Comparison of ENCODE assay signal across 17 mouse cellular contexts in the genomic region with DNA sequence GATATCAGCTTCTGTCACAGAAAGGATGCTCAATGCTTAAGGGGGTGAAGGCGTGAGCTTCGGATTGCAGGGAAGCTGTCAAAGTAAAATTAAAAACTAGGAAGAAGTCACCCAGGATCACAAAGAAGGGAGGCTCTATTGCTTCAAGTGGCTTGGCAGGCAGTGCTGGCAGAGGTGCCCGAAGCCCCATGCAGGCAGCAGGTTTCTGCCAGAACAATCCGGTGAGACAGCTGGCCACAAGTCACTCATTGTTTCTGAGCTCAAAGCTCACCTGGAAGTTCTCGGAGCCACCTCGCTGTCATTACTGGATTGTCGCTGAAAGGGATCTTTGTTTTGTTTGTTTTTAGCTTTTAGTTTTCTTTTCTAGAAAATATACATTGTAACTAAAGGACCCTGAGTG. TPM values are rescaled to one million over a fixed set of nuclear protein-coding genes. Genes with fewer than 3 reads are reported as not detected.
DNase-seq lines count a peak whose midpoint lies in the region; ATAC-seq and TF ChIP-seq lines count a peak whose summit lies in the region.
"Had no signal": no experiment of that assay in that cellular context is flagged by ENCODE, and none has a peak within 500 bp of the region (broad histone marks: within the 10 kb centered on the region; RNA-seq: fewer than 3 reads in every experiment).

No protein-coding gene starts in this region.

- H3K27ac ChIP-seq in kidney, adult 2 months (ENCODE audit: insufficient read depth, low read depth, low read length) = no peak overlapping the region
- H3K27ac ChIP-seq in midbrain, embryonic 14.5 days (replicated peaks; ENCODE audit: low read depth, low read length) = no peak overlapping the region
- H3K27ac ChIP-seq: embryonic facial prominence, embryonic 15.5 days; hindbrain, embryonic 15.5 days; liver, embryonic 13.5 days; midbrain, embryonic 10.5 days had no signal

- H3K4me2 ChIP-seq in midbrain, embryonic 14.5 days (ENCODE audit: low read length) = no peak overlapping the region
- H3K4me2 ChIP-seq: embryonic facial prominence, embryonic 15.5 days; hindbrain, embryonic 15.5 days; liver, embryonic 13.5 days had no signal

- no peak overlapping the region for H3K4me3 ChIP-seq in kidney, adult 2 months (ENCODE audit: insufficient read depth, low read depth, low read length)
- no peak overlapping the region for H3K4me3 ChIP-seq in midbrain, embryonic 14.5 days (replicated peaks; ENCODE audit: low read depth, low read length)
- H3K4me3 ChIP-seq: embryonic facial prominence, embryonic 15.5 days; hindbrain, embryonic 15.5 days; liver, embryonic 13.5 days; midbrain, embryonic 10.5 days had no signal

- no peaks in the 10 kb centered on the region for H3K36me3 ChIP-seq in kidney, adult 2 months (ENCODE audit: control insufficient read depth, insufficient read depth, low read length)
- no peaks in the 10 kb centered on the region for H3K36me3 ChIP-seq in midbrain, embryonic 14.5 days (ENCODE audit: control insufficient read depth, insufficient read depth, low read length)
- H3K36me3 ChIP-seq: embryonic facial prominence, embryonic 15.5 days; hindbrain, embryonic 15.5 days; liver, embryonic 13.5 days; midbrain, embryonic 10.5 days had no signal

- TF ChIP-seq CTCF in kidney, adult 2 months (conservative IDR thresholded peaks at IDR 0.05; ENCODE audit: insufficient read depth, insufficient read length, low read depth, low read length) = no peak

- TF ChIP-seq POLR2A in kidney, adult 2 months (IDR thresholded peaks at IDR 0.05; ENCODE audit: low read depth, low read length) = no peak

- H3K9ac ChIP-seq in midbrain, embryonic 14.5 days (replicated peaks; ENCODE audit: low read length) = no peak overlapping the region
- H3K9ac ChIP-seq: embryonic facial prominence, embryonic 15.5 days; hindbrain, embryonic 15.5 days; liver, embryonic 13.5 days had no signal

- H3K27me3 ChIP-seq in kidney, adult 2 months (replicated peaks; ENCODE audit: control insufficient read depth, insufficient read depth, low read length) = no peaks in the 10 kb centered on the region
- no peaks in the 10 kb centered on the region for H3K27me3 ChIP-seq in midbrain, embryonic 14.5 days (ENCODE audit: control insufficient read depth, insufficient read depth, low read length)
- H3K27me3 ChIP-seq: CH12.LX; embryonic facial prominence, embryonic 15.5 days; hindbrain, embryonic 15.5 days; liver, embryonic 13.5 days had no signal

- H3K9me3 ChIP-seq in midbrain, embryonic 14.5 days (ENCODE audit: control insufficient read depth, low read length) = no peaks in the 10 kb centered on the region
- H3K9me3 ChIP-seq: embryonic facial prominence, embryonic 15.5 days; hindbrain, embryonic 15.5 days; liver, embryonic 13.5 days; midbrain, embryonic 10.5 days had no signal

- DNase-seq in kidney, adult 2 months = peak; percentile 65
- no peak for DNase-seq in kidney, postnatal 4 days
- peak; percentile 10 for DNase-seq in cerebellum, adult 11-12 months
- peak; percentile 57 to 60 for DNase-seq in cerebellum, postnatal 10 days
- DNase-seq in kidney, adult 9 months = peak; percentile 39
- no peak for DNase-seq in adrenal gland, adult (ENCODE audit: inconsistent age in 2 of 2, low spot score in 1 of 2)
- DNase-seq in layer of hippocampus, postnatal 10 days (ENCODE audit: low spot score in 2 of 2) = no peak
- DNase-seq in midbrain, embryonic 14.5 days = no peak
- DNase-seq: liver, embryonic 13.5 days; lung, postnatal 10 days; thymus, adult 2 months had no signal

- ATAC-seq in midbrain, embryonic 14.5 days (ENCODE audit: low FRiP score, low TSS enrichment) = no peak
- ATAC-seq: activated CD4-positive, CD25-positive, alpha-beta regulatory T cell, adult 4 months; forebrain, embryonic 14.5 days had no signal

- peaks cover 4% of the 10 kb centered on the region; the same call in 1 of the 2 replicates for H3K4me1 ChIP-seq in kidney, adult 2 months (ENCODE audit: control insufficient read depth, insufficient read depth, low read length)
- no peaks in the 10 kb centered on the region for H3K4me1 ChIP-seq in midbrain, embryonic 14.5 days (ENCODE audit: control insufficient read depth, insufficient read depth, low read length)
- H3K4me1 ChIP-seq: embryonic facial prominence, embryonic 15.5 days; hindbrain, embryonic 15.5 days; midbrain, embryonic 10.5 days had no signal

- WGBS in kidney, adult 2 months = 63% methylated on average over 7 of the region's 7 CpGs
- 86% methylated on average over 7 of the region's 7 CpGs for WGBS in midbrain, embryonic 14.5 days

RNA-seq across cellular contexts. Expression of a gene that starts 49.6 kb away (rescaled TPM):
- 16.7 and 18.3 TPM in 2 replicates for polyA plus RNA-seq in kidney, adult 2 months (2012; rRNA removed)
- 10 to 100 TPM; 22.9 to 27.5 TPM for total RNA-seq in layer of hippocampus, postnatal 10 days (2021)
- polyA plus RNA-seq in midbrain, embryonic 14.5 days (2014; fragmentation: Nextera tagmentation; extraction: Ambion mirVana) = 1.8 and 3.9 TPM in 2 replicates

Comparison
In these comparisons a context has a peak if more than half of its experiments do, and no peak if none do; other contexts are left out.
1. DNase-seq: peak in kidney, adult 2 months (single experiment), cerebellum, adult 11-12 months (single experiment), cerebellum, postnatal 10 days (2 of 2) and kidney, adult 9 months (single experiment); none in kidney, postnatal 4 days (0 of 2), adrenal gland, adult (0 of 2), layer of hippocampus, postnatal 10 days (0 of 2) and midbrain, embryonic 14.5 days (single experiment).